Mouse (Mus musculus): ENCODE results near the gene Setd6.

Setd6 gene

GRCm38 (mm10) chr8:95715676-95716531 lies at the start of gene Setd6:
Gene Setd6 (plus strand): TSS chr8:95715881.
- DNase-seq (ENCODE audit: low spot score in 2 of 2), result peak; percentile 79 to 88

GRCm38 (mm10) chr8:95668163-95668958 lies 47.3 kb upstream of the Setd6 start:
- DNase-seq (ENCODE audit: low spot score in 2 of 2), result no peak

- no peak for DNase-seq (ENCODE audit: low spot score in 2 of 2)
Measured at GRCm38 (mm10) chr8:95669967-95670366, 45.7 kb upstream of the Setd6 start.

DNA sequence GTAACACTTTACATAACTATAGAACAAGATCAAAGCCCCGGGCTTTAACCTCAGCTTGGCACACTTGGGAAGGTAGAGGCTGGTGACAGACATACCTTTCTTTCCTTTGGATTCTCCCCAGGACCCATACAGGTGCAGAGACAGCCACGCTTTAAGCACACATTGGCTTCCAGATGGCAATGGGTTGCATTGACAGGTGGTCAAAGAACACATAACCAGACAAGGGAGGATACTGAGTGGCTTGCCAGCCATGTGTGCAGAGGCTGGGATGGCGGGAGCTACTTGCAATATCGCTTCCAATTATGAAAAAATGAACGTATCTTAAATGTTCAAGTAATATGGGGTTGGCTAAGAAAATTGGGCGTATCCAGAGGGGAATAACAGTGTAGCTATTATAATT lies 43.8 kb upstream of the Setd6 start:
- DNase-seq (ENCODE audit: low spot score in 2 of 2), result no peak

DNA sequence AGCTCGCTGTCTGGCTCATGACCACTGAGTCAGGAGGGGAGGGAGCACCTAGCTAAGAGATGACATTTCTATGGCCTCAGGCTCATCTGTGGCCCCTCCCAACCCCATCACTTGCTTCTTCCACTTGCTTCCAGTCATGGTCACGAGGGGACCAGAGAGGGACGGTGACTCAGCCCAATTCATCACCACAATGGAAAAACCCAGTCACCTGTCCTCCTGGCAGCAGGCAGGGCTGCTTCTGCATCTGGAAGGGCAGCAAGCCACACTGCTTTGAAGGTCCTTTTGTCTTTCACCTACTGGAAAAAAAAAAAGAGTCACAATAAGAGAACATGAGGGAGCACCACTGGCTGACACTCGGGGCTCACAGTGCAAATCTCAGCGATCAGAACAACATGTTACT lies 42.9 kb upstream of the Setd6 start:
- no peak for DNase-seq (ENCODE audit: low spot score in 2 of 2)

- DNase-seq (ENCODE audit: low spot score in 2 of 2), result no peak
Measured at GRCm38 (mm10) chr8:95676631-95677030, 39.0 kb upstream of the Setd6 start, which contains the start of gene Ndrg4. Gene Ndrg4 (plus strand): TSS chr8:95676980.

GRCm38 (mm10) chr8:95677591-95678023 lies 38.1 kb upstream of the Setd6 start:
- DNase-seq (ENCODE audit: low spot score in 2 of 2), result no peak

DNA sequence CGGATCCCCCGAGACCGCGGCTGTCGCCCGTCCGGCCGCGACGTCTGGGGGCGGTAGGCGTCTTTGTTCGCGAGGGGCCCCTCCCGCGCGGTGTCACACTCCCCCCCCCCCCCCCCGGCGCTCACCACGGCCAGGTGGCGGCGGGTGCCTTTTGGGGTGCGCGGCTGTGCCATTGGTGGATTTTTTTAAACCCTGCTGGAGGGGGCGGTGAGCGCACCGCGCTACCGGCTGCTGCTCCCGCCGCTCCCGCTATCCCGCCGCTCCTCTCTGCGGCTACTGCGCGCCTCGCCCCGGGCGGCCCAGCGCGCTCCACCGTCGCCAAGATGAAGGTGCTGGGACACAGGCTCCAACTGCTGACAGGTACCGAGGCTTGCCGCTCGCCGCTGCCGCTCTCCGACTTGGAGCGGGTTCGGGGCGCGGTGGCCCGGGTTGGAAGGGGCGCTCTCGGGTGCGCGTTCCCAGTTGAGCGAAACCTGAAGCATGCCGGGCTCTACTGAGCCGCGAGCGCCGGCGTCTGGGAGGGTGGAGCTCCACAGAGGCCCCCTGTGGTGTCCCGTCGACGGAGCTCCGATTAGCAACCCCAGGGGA lies 37.6 kb upstream of the Setd6 start:
- peak; percentile 55 to 60 for DNase-seq (ENCODE audit: low spot score in 2 of 2)

GRCm38 (mm10) chr8:95688073-95688672 lies 27.5 kb upstream of the Setd6 start:
- peak in 1 of 2 experiments; percentile 77 for DNase-seq (ENCODE audit: low spot score in 2 of 2)

DNA sequence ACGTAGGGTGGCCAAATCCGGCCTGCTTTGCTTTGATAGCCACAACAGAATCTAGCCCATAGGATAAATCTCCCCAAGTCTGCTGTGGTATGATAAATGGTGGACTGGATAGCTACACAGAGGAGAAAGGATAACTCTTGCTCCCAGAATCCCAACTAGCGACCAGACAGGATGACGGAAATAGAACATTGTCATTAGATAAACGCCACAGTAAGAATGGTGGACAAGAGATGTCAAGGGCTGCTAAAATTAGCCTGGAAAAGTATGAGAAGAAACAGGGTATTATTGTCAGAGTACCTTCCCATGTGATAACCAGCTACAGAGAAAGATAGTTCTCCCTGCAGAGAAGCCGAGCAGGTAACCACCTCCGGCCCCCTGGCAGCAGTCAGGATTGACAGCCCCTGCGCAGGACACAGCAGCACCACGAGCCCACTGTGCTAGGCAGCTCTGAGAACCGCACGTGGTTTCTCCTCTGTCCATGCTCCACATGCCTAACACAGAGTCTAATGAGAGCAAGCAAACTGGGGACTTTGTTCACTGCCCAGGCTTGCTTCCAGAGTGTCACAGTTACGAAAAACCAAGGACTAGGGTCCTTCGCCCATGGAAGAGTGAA lies 24.6 kb upstream of the Setd6 start:
- no peak for DNase-seq (ENCODE audit: low spot score in 2 of 2)

GRCm38 (mm10) chr8:95694631-95695030 lies 21.1 kb upstream of the Setd6 start:
- DNase-seq (ENCODE audit: low spot score in 2 of 2), result peak; percentile 80 to 86

DNA sequence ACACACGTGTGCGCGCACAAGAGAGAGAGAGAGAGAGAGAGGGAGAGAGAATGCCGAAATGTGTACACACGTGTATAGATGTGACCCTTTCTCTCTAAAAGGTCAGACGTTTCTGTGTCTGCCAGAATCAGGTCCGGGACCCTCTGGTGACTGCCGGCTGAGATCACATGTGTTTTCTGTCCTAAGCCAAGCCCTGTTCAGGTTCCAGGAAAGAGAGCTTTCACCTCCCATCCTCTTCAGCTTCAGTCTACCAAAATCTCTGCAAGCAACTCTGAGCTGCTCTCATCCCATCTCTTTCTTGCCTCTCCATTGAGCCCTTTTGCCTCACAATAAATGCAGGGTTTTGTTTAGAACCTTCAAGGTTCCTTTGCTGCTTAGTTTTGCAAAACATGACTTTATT lies 19.0 kb upstream of the Setd6 start:
- no peak for DNase-seq (ENCODE audit: low spot score in 2 of 2)

DNA sequence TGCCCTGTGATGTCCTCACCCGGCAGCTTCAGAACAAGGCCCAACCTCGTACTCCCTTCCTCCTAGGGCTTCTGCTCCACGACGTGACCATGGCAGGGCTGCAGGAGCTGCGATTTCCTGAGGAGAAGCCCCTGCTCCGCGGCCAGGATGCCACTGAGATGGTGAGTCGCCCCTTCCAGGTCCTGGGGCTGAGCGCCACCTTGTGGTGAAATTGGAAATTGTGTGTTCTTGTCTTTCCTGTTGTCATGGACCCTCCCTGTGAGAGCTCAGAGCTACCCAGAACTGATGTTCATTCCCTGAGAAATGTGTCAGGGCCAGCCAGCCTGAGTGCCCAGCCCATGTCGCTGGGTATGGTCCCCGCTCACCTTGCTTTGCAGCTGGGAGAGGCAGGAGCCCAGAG lies 18.6 kb upstream of the Setd6 start:
- peak; percentile 92 to 95 for DNase-seq (ENCODE audit: low spot score in 2 of 2)

DNA sequence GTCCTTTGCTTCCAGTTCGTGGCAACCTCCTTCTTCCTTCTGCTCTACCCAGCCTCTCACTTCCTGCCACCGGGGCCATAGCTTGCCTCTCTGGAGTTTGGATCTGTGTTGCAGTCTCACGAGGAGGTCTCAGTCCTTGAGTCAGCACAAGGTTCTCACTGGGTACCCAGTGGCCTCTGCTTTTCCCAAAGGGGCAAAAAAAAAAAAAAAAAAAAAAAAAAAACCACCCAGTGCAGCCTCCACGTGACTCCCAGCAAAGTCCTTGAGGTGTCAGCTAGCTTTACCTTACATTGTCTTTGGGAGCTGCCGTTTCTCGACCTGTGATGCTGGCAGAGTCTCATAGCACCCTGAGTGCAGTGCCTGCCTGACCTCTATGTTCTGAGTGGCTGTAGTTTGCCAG lies 17.5 kb upstream of the Setd6 start:
- DNase-seq (ENCODE audit: low spot score in 2 of 2), result no peak

DNA sequence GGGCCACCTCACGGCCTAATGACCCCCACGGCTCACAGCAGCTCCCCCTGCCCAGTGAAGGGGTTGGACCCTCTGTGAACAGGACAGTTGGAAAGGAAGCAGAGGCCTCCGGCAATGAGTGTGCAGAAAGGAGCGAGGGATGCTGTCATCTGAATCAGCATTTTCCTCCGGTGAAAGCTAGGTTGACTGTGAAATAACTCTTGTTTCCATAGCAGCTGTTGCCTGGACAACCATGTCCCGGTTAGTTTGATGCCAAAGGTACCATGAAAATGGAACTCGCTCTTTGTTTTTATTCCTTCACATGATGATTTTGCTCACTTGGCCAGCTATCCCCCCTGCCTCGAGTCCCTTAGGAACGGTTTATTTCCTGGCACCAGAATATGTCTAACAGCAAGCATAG lies 15.4 kb upstream of the Setd6 start:
- peak; percentile 88 to 93 for DNase-seq (ENCODE audit: low spot score in 2 of 2)

GRCm38 (mm10) chr8:95701809-95702208 lies 13.9 kb upstream of the Setd6 start:
- DNase-seq (ENCODE audit: low spot score in 2 of 2), result no peak

- DNase-seq (ENCODE audit: low spot score in 2 of 2), result peak; percentile 89 to 94
Measured at GRCm38 (mm10) chr8:95702480-95703446, 12.9 kb upstream of the Setd6 start.

DNA sequence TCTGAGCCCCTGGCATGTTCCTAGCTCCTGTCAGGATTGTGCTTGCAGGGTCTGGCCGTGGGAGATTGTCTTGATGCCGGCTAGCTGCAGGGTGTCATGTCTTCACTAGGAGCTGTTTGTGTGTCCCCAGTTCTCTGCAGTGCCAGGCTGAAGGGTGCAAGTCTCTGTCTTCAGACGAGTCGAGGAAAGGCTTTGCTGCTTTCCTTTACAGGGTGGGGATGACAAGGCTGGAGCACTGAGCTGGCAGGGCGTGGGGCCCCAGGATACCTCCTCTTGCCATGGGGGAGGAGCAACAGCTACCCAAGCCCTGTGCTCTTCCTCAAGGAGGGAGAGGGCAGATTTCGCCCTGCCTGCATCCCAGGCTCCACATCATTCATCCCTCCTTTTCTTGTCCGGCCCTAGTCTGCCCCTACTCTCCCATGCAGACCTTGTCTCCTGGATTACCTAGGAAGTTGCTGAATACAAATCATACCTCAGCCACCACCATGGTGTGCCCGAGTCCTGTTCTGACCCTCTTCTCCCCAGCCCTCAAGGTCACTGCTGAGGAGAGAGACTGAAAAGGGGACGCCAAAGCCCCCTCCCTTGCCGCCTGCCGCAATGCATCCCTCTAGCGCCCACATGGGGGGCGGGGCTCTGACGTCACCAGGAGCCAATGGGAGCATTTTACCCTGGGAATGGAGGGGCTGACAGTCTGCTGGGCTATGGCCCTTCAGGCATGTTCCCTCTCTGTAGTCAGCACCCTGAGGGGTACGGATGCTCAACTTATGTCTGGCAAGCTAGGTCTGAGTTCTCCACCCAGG lies 12.0 kb upstream of the Setd6 start:
- DNase-seq (ENCODE audit: low spot score in 2 of 2), result peak; percentile 85

- no peak for DNase-seq (ENCODE audit: low spot score in 2 of 2)
Measured at GRCm38 (mm10) chr8:95704538-95704937, 11.1 kb upstream of the Setd6 start.

Data from right cerebral cortex, adult 2 months (tissue).